Mouse (Mus musculus) heart, embryonic 10.5 days (tissue): ENCODE data around the gene Rhox4e. TPM values are rescaled to one million over a fixed set of nuclear protein-coding genes. Genes with fewer than 3 reads are reported as not detected.
"Not testable (repeated sequence)": the region's sequence is repeated elsewhere in the genome, so short reads cannot be mapped to it uniquely, and the experiment has no call there.

Experiments
- DNase-seq: peaks from one replicate; pipeline ENCODE4 v3.0.0-alpha.2; 2017; ENCODE audit warnings: low spot score
- H3K27ac ChIP-seq: fragments of 300-500 bp; sonication (generic); 2 replicates; pipeline ENCODE4 v1.5.1; 2016; ENCODE audit warnings: mild to moderate bottlenecking
- H3K27me3 ChIP-seq: fragments of 300-500 bp; sonication (generic); 2 replicates; pipeline ENCODE4 v1.6.1; 2016; ENCODE audit warnings: mild to moderate bottlenecking; ENCODE audit not compliant: poor library complexity, insufficient read depth, severe bottlenecking
- H3K36me3 ChIP-seq: fragments of 300-500 bp; sonication (generic); 2 replicates; pipeline ENCODE4 v1.6.1; 2016; ENCODE audit warnings: mild to moderate bottlenecking, moderate library complexity
- H3K4me1 ChIP-seq: fragments of 300-500 bp; sonication (generic); 2 replicates; pipeline ENCODE4 v1.6.1; 2016; ENCODE audit warnings: mild to moderate bottlenecking
- H3K4me3 ChIP-seq: fragments of 300-500 bp; sonication (generic); 2 replicates; pipeline ENCODE4 v1.5.1; 2016; ENCODE audit warnings: mild to moderate bottlenecking, moderate library complexity
- H3K9me3 ChIP-seq: fragments of 300-500 bp; sonication (generic); 2 replicates; pipeline ENCODE4 v1.6.1; 2016; ENCODE audit warnings: mild to moderate bottlenecking, moderate library complexity
- WGBS: fragments of 180-500 bp; shearing (Covaris S2); methylation state at CpG from one replicate; pipeline ENCODE4 v1.1.7; 2016; 5-methylcytosine and 5-hydroxymethylcytosine counted together
- polyA plus RNA-seq: library from polyadenylated mRNA; unstranded; fragments of >200 nt; fragmentation: Nextera tagmentation; extraction: Ambion mirVana; gene quantifications from 2 replicates; pipeline ENCODE4 v1.2.1, GENCODE M21; 2016

Rhox4e gene
- polyA plus RNA-seq, result 0.60 TPM in 1 of 2 replicates, not detected in the other

DNA sequence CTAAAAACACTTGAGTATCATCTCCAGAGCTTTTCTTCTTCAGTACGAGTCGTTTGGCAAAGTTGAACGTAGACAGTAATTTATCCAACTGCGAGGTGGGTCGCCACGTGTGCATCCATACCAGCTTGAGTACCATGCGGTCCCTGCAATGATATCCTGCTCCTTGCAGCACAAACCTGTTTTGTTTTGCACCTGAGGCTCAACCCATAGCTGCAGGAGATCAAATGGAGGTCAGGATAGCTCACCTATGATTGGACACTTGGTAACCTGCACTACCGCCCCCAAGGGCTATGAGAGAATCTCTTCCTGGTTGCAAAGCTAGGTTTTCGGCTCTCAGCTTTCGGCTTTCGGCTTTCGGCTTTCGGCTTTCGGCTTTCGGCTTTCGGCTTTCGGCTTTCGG lies at the start of gene Rhox4e:
Rhox4e (plus strand) TSS at position 301 of the 400 bp plus-strand sequence.
- not testable (repeated sequence) for H3K27me3 ChIP-seq, H3K36me3 ChIP-seq, H3K4me1 ChIP-seq, H3K4me3 ChIP-seq, DNase-seq, H3K27ac ChIP-seq, H3K9me3 ChIP-seq
- 84% methylated on average over 10 of the region's 18 CpGs for WGBS

GRCm38 (mm10) chrX:37514059-37514458 lies 43.2 kb upstream of the Rhox4e start, which contains the start of gene Rhox4d:
Gene Rhox4d (plus strand): TSS chrX:37514359.
- H3K27me3 ChIP-seq, H3K9me3 ChIP-seq, H3K4me1 ChIP-seq, H3K4me3 ChIP-seq, H3K27ac ChIP-seq, H3K36me3 ChIP-seq, DNase-seq: not testable (repeated sequence)
- 90% methylated on average over 13 of the region's 18 CpGs for WGBS

GRCm38 (mm10) chrX:37530152-37530551 lies 27.1 kb upstream of the Rhox4e start, which contains the start of gene Rhox2e:
Gene Rhox2e (plus strand): TSS chrX:37530452.
- H3K27ac ChIP-seq, H3K27me3 ChIP-seq, H3K36me3 ChIP-seq, H3K4me3 ChIP-seq, H3K4me1 ChIP-seq, H3K9me3 ChIP-seq, DNase-seq: not testable (repeated sequence)
- WGBS, result 96% methylated on average over 2 of the region's 8 CpGs

GRCm38 (mm10) chrX:37541719-37542118 lies 15.5 kb upstream of the Rhox4e start, which contains the start of gene Rhox3e:
Gene Rhox3e (plus strand): TSS chrX:37542019.
- not testable (repeated sequence) for H3K36me3 ChIP-seq, H3K9me3 ChIP-seq, DNase-seq, H3K27ac ChIP-seq, H3K4me3 ChIP-seq, H3K27me3 ChIP-seq, H3K4me1 ChIP-seq
- 60% methylated on average over 1 of the region's 4 CpGs for WGBS

GRCm38 (mm10) chrX:37571105-37571504 lies 13.9 kb downstream of the Rhox4e start, which contains the start of gene Rhox2f:
Gene Rhox2f (plus strand): TSS chrX:37571405.
- H3K27me3 ChIP-seq, DNase-seq, H3K4me3 ChIP-seq, H3K27ac ChIP-seq, H3K4me1 ChIP-seq, H3K36me3 ChIP-seq, H3K9me3 ChIP-seq: not testable (repeated sequence)
- 87% methylated on average over 8 of the region's 8 CpGs for WGBS

GRCm38 (mm10) chrX:37572638-37573037 lies 15.4 kb downstream of the Rhox4e start:
- H3K27me3 ChIP-seq, H3K36me3 ChIP-seq, H3K9me3 ChIP-seq, H3K4me3 ChIP-seq, H3K4me1 ChIP-seq, H3K27ac ChIP-seq, DNase-seq: not testable (repeated sequence)
- WGBS, result 59% methylated on average over 2 of the region's 2 CpGs

GRCm38 (mm10) chrX:37580692-37581091 lies 23.5 kb downstream of the Rhox4e start, which contains the start of gene Rhox3f:
Gene Rhox3f (plus strand): TSS chrX:37580992.
- not testable (repeated sequence) for DNase-seq, H3K4me1 ChIP-seq, H3K36me3 ChIP-seq, H3K9me3 ChIP-seq, H3K27ac ChIP-seq, H3K4me3 ChIP-seq, H3K27me3 ChIP-seq

DNA sequence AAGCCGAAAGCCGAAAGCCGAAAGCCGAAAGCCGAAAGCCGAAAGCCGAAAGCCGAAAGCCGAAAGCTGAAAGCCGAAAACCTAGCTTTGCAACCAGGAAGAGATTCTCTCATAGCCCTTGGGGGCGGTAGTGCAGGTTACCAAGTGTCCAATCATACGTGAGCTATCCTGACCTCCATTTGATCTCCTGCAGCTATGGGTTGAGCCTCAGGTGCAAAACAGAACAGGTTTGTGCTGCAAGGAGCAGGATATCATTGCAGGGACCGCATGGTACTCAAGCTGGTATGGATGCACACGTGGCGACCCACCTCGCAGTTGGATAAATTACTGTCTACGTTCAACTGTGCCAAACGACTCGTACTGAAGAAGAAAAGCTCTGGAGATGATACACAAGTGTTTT lies 50.4 kb downstream of the Rhox4e start, which contains the start of gene Rhox4f:
Rhox4f (minus strand) TSS at position 101 of the 400 bp plus-strand sequence.
- not testable (repeated sequence) for H3K36me3 ChIP-seq, DNase-seq, H3K4me1 ChIP-seq, H3K27ac ChIP-seq, H3K4me3 ChIP-seq, H3K27me3 ChIP-seq, H3K9me3 ChIP-seq
- 94% methylated on average over 16 of the region's 19 CpGs for WGBS

Other genes with a start within 250 kb of the Rhox4e start
- not detected in 2 replicates for gene Rhox3a2, start 177.4 kb upstream of the Rhox4e start, polyA plus RNA-seq
- 0.75 TPM in 1 of 2 replicates, not detected in the other for gene Rhox4a2, start 166.6 kb upstream of the Rhox4e start, polyA plus RNA-seq
- not detected in 2 replicates for gene Rhox2b, start 145.3 kb upstream of the Rhox4e start, polyA plus RNA-seq
- gene Rhox4b, start 124.9 kb upstream of the Rhox4e start, polyA plus RNA-seq, result 0.42 and 0.63 TPM in 2 replicates
- gene Rhox2c, start 103.7 kb upstream of the Rhox4e start, polyA plus RNA-seq, result not detected in 2 replicates
- not detected in 2 replicates for gene Rhox3c, start 98.8 kb upstream of the Rhox4e start, polyA plus RNA-seq
- not detected in 2 replicates for gene Rhox4c, start 77.1 kb upstream of the Rhox4e start, polyA plus RNA-seq
- not detected in 2 replicates for gene Rhox2d, start 64.0 kb upstream of the Rhox4e start, polyA plus RNA-seq
- 0.10 TPM in 1 of 2 replicates, not detected in the other for gene Rhox4d, start 43.1 kb upstream of the Rhox4e start, polyA plus RNA-seq
- not detected in 2 replicates for gene Rhox2e, start 27.0 kb upstream of the Rhox4e start, polyA plus RNA-seq
- not detected in 2 replicates for gene Rhox3e, start 15.4 kb upstream of the Rhox4e start, polyA plus RNA-seq
- not detected in 2 replicates for gene Rhox2f, start 14.0 kb downstream of the Rhox4e start, polyA plus RNA-seq
- gene Rhox3f, start 23.6 kb downstream of the Rhox4e start, polyA plus RNA-seq, result not detected in 2 replicates
- gene Rhox4f, start 50.3 kb downstream of the Rhox4e start, polyA plus RNA-seq, result not detected in 2 replicates
- gene Rhox3g, start 71.2 kb downstream of the Rhox4e start, polyA plus RNA-seq, result not detected in 2 replicates
- gene Rhox2g, start 86.1 kb downstream of the Rhox4e start, polyA plus RNA-seq, result not detected in 2 replicates
- gene Rhox4g, start 93.9 kb downstream of the Rhox4e start, polyA plus RNA-seq, result not detected in 2 replicates
- gene Rhox3h, start 111.4 kb downstream of the Rhox4e start, polyA plus RNA-seq, result not detected in 2 replicates
- gene Rhox2h, start 115.9 kb downstream of the Rhox4e start, polyA plus RNA-seq, result not detected in 2 replicates
- 14.2 and 15.1 TPM in 2 replicates for gene Rhox5, start 247.4 kb downstream of the Rhox4e start, polyA plus RNA-seq